Mouse (Mus musculus) kidney, embryonic 16.5 days (tissue): ENCODE results near the gene Snx18. TPM values are rescaled to one million over a fixed set of nuclear protein-coding genes. Genes with fewer than 3 reads are reported as not detected.
A peak's percentile ranks its signal among the peaks of the same experiment; 100 is the strongest.

ENCODE experiments used
- ATAC-seq: fragments of 200-750 bp; cut with Nextera tagmentation; 2 replicates; pipeline ENCODE4 v1.8.0; 2017; ENCODE audit warnings: moderate TSS enrichment; ENCODE audit not compliant: low FRiP score, low TSS enrichment
- H3K27ac ChIP-seq: fragments of 300-500 bp; sonication (generic); 2 replicates; pipeline ENCODE4 v1.5.1; 2014; ENCODE audit warnings: low read length
- H3K27me3 ChIP-seq: fragments of 300-500 bp; sonication (generic); 2 replicates; pipeline ENCODE4 v1.6.1; 2014; ENCODE audit warnings: low read length, control low read depth, mixed read lengths; ENCODE audit not compliant: insufficient read depth
- H3K36me3 ChIP-seq: fragments of 300-500 bp; sonication (generic); 2 replicates; pipeline ENCODE4 v1.6.1; 2014; ENCODE audit warnings: low read length, control low read depth, mixed read lengths; ENCODE audit not compliant: insufficient read depth
- H3K4me1 ChIP-seq: fragments of 300-500 bp; sonication (generic); 2 replicates; pipeline ENCODE4 v1.6.1; 2014; ENCODE audit warnings: low read length, control low read depth, mixed read lengths; ENCODE audit not compliant: insufficient read depth
- H3K4me2 ChIP-seq: fragments of 300-500 bp; sonication (generic); replicated peaks from 2 replicates; pipeline ENCODE4 v1.6.1; 2014; ENCODE audit warnings: low read depth, low read length
- H3K4me3 ChIP-seq: fragments of 300-500 bp; sonication (generic); 2 replicates; pipeline ENCODE4 v1.5.1; 2014; ENCODE audit warnings: mild to moderate bottlenecking, low read length
- H3K9ac ChIP-seq: fragments of 300-500 bp; sonication (generic); replicated peaks from 2 replicates; pipeline ENCODE4 v1.6.1; 2014; ENCODE audit warnings: low read length
- H3K9me3 ChIP-seq: fragments of 300-500 bp; sonication (generic); 2 replicates; pipeline ENCODE4 v1.6.1; 2016; ENCODE audit warnings: low read length, control low read depth
- WGBS: fragments of 180-500 bp; shearing (Covaris S2); extraction: QIAGEN DNeasy Blood & Tissue Kit; methylation state at CpG from one replicate; pipeline ENCODE4 v1.1.7; 2014; 5-methylcytosine and 5-hydroxymethylcytosine counted together
- polyA plus RNA-seq: library from polyadenylated mRNA; unstranded; fragments of >200 nt; fragmentation: Nextera tagmentation; extraction: Ambion mirVana; gene quantifications from 2 replicates; pipeline ENCODE4 v1.2.1, GENCODE M21; 2015

Snx18 gene
- polyA plus RNA-seq, 1 experiment from 2014 or later: 24.6 TPM

GRCm38 (mm10) chr13:113638914-113639313, 20.6 kb upstream of the Snx18 start:
- no peak overlapping the region for H3K4me2 ChIP-seq
- H3K4me1 ChIP-seq: no peaks in the 10 kb centered on the region
- 29% methylated on average over 7 of the region's 7 CpGs for WGBS
- H3K36me3 ChIP-seq: no peaks in the 10 kb centered on the region
- H3K9ac ChIP-seq: no peak overlapping the region
- H3K4me3 ChIP-seq: no peak overlapping the region
- no peak overlapping the region for H3K27ac ChIP-seq
- H3K27me3 ChIP-seq: no peaks in the 10 kb centered on the region
- no peak for ATAC-seq
- H3K9me3 ChIP-seq: no peaks in the 10 kb centered on the region

- H3K4me1 ChIP-seq: no peaks in the 10 kb centered on the region
- no peak overlapping the region for H3K9ac ChIP-seq
- H3K27me3 ChIP-seq: no peaks in the 10 kb centered on the region
- no peak overlapping the region for H3K4me3 ChIP-seq
- H3K9me3 ChIP-seq: no peaks in the 10 kb centered on the region
- H3K36me3 ChIP-seq: no peaks in the 10 kb centered on the region
- no peak overlapping the region for H3K27ac ChIP-seq
- WGBS: 76% methylated on average over 17 of the region's 17 CpGs
- no peak overlapping the region for H3K4me2 ChIP-seq
- no peak for ATAC-seq
These were observed 17.4 kb upstream of the Snx18 start for GRCm38 (mm10) chr13:113635799-113636222.

- ATAC-seq: no peak
- no peaks in the 10 kb centered on the region for H3K4me1 ChIP-seq
- H3K4me3 ChIP-seq: no peak overlapping the region
- no peak overlapping the region for H3K4me2 ChIP-seq
- no peaks in the 10 kb centered on the region for H3K27me3 ChIP-seq
- no peaks in the 10 kb centered on the region for H3K9me3 ChIP-seq
- no peak overlapping the region for H3K9ac ChIP-seq
- WGBS: 84% methylated on average over 15 of the region's 15 CpGs
- no peak overlapping the region for H3K27ac ChIP-seq
- no peaks in the 10 kb centered on the region for H3K36me3 ChIP-seq
These were observed 16.5 kb upstream of the Snx18 start for GRCm38 (mm10) chr13:113634732-113635481.

GRCm38 (mm10) chr13:113632506-113632905, 14.1 kb upstream of the Snx18 start:
- no peak overlapping the region for H3K27ac ChIP-seq
- no peak overlapping the region for H3K4me2 ChIP-seq
- no peak overlapping the region for H3K4me3 ChIP-seq
- H3K9ac ChIP-seq: no peak overlapping the region
- no peaks in the 10 kb centered on the region for H3K9me3 ChIP-seq
- H3K27me3 ChIP-seq: no peaks in the 10 kb centered on the region
- WGBS: 62% methylated on average over 6 of the region's 6 CpGs
- H3K36me3 ChIP-seq: no peaks in the 10 kb centered on the region
- no peak for ATAC-seq
- no peaks in the 10 kb centered on the region for H3K4me1 ChIP-seq

- Histone ChIP-seq H3K9ac (no peak overlapping the region), H3K27me3 (no peaks in the 10 kb centered on the region), H3K4me3 (no peak overlapping the region), H3K4me1 (no peaks in the 10 kb centered on the region), H3K9me3 (no peaks in the 10 kb centered on the region), H3K4me2 (no peak overlapping the region), H3K27ac (no peak overlapping the region), H3K36me3 (no peaks in the 10 kb centered on the region)
- ATAC-seq: no peak
- 65% methylated on average over 8 of the region's 8 CpGs for WGBS
These were observed 9.2 kb upstream of the Snx18 start for GRCm38 (mm10) chr13:113627601-113628000.

- H3K9me3 ChIP-seq: no peaks in the 10 kb centered on the region
- H3K4me1 ChIP-seq: peaks cover 11% of the 10 kb centered on the region; the same call in 1 of the 2 replicates
- WGBS: 72% methylated on average over 8 of the region's 8 CpGs
- H3K4me2 ChIP-seq: no peak overlapping the region
- peak overlapping the region; percentile 36; the same call in 1 of the 2 replicates for H3K27ac ChIP-seq
- H3K9ac ChIP-seq: no peak overlapping the region
- no peaks in the 10 kb centered on the region for H3K36me3 ChIP-seq
- ATAC-seq: no peak
- H3K27me3 ChIP-seq: no peaks in the 10 kb centered on the region
- H3K4me3 ChIP-seq: no peak overlapping the region
These were observed 4.5 kb upstream of the Snx18 start for GRCm38 (mm10) chr13:113622865-113623255.

- Histone ChIP-seq H3K27ac (peak overlapping the region; percentile 36; the same call in 1 of the 2 replicates), H3K4me3 (no peak overlapping the region), H3K9me3 (no peaks in the 10 kb centered on the region), H3K9ac (no peak overlapping the region), H3K36me3 (no peaks in the 10 kb centered on the region), H3K4me1 (peaks cover 14% of the 10 kb centered on the region; the same call in 1 of the 2 replicates), H3K4me2 (no peak overlapping the region), H3K27me3 (no peaks in the 10 kb centered on the region)
- 0 out of 2 replicates have a peak, but pooled peaks have one; percentile 21 for ATAC-seq
- WGBS: 37% methylated on average over 11 of the region's 11 CpGs
These were observed 3.9 kb upstream of the Snx18 start for GRCm38 (mm10) chr13:113622122-113622864.

- Histone ChIP-seq H3K4me3 (no peak overlapping the region), H3K9me3 (no peaks in the 10 kb centered on the region), H3K27ac (0 out of 2 replicates have a peak overlapping the region, but pooled peaks have one; percentile 25), H3K27me3 (no peaks in the 10 kb centered on the region), H3K36me3 (no peaks in the 10 kb centered on the region), H3K4me1 (peaks cover 40% of the 10 kb centered on the region), H3K4me2 (no peak overlapping the region), H3K9ac (peak overlapping the region; percentile 51)
- ATAC-seq: no peak
- WGBS: 59% methylated on average over 9 of the region's 9 CpGs
These were observed 639 bp upstream of the Snx18 start for GRCm38 (mm10) chr13:113619003-113619402.

- no peaks in the 10 kb centered on the region for H3K9me3 ChIP-seq
- peaks cover 56% of the 10 kb centered on the region for H3K4me1 ChIP-seq
- peak overlapping the region; percentile 85 for H3K4me3 ChIP-seq
- 7% methylated on average over 49 of the region's 49 CpGs for WGBS
- no peaks in the 10 kb centered on the region for H3K27me3 ChIP-seq
- peak overlapping the region; percentile 92 for H3K27ac ChIP-seq
- H3K4me2 ChIP-seq: peak overlapping the region; percentile 89
- H3K9ac ChIP-seq: peak overlapping the region; percentile 96
- ATAC-seq: no peak
- H3K36me3 ChIP-seq: no peaks in the 10 kb centered on the region
These were observed 950 bp downstream of the Snx18 start for GRCm38 (mm10) chr13:113617338-113617890.
